Mouse (Mus musculus) c-Kit-positive CD71-positive TER-119-positive erythroid progenitor cells, embryonic 14.5 days (primary cell): ENCODE data around the gene Krt8.

Experiments
- DNase-seq: peaks from one replicate; pipeline ENCODE4 v3.0.0-alpha.2; 2013; ENCODE audit warnings: low spot score

The Krt8 gene

GRCm38 (mm10) chr15:102004189-102004588 lies at the start of gene Krt8:
Krt8 (minus strand) TSS chr15:102004482.
- DNase-seq, result no peak

DNA sequence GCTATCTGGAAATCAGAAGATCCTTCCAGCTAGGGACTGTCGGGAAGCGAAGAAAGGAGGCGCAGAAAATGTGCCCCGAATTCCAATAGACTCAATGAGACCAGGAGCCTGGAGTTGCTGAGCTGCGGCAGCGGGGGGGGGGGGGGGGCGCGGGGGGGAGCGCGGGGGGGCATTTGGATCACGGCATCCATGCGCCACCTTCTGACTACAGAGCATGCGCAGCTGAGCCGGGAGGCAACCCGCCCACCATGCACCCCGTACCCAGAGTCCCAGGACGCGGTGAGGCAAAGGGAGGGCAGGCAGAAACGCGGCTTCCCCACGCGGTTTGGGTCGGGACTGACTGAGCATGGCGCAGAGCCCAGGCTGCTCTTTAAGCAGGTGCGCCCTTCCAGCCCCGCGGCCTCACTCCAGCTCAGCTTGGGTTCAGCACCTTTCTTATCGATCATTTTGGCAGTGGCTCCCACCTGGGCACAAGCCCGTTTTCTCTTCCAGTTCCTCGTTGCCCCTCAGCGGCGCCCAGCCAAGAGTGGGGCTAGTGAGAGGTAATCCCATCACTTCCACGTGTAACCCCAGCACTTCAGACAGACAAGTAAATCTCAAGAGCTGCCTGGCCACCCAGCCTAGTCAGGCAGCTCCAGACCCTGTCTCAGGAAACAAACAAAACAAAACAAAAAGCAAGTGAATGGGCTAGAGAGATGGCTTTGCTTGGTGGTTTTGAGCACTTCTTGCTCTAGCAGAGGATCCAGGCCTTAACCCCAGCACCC lies 47.8 kb upstream of the Krt8 start:
- no peak for DNase-seq

GRCm38 (mm10) chr15:102049871-102050270 lies 45.6 kb upstream of the Krt8 start:
- DNase-seq, result no peak

GRCm38 (mm10) chr15:102048006-102048405 lies 43.7 kb upstream of the Krt8 start:
- no peak for DNase-seq

GRCm38 (mm10) chr15:102045691-102046090 lies 41.4 kb upstream of the Krt8 start:
- DNase-seq, result no peak

GRCm38 (mm10) chr15:102044745-102045144 lies 40.5 kb upstream of the Krt8 start:
- DNase-seq, result no peak

- no peak for DNase-seq
Observed at GRCm38 (mm10) chr15:102041951-102042350, 37.7 kb upstream of the Krt8 start.

GRCm38 (mm10) chr15:102040277-102040676 lies 36.0 kb upstream of the Krt8 start:
- no peak for DNase-seq

- DNase-seq, result no peak
Observed at GRCm38 (mm10) chr15:102034121-102035053, 30.1 kb upstream of the Krt8 start.

GRCm38 (mm10) chr15:102028040-102028439 lies 23.8 kb upstream of the Krt8 start, which contains the start of gene Krt18:
Krt18 (plus strand) TSS chr15:102028180.
- DNase-seq, result no peak

GRCm38 (mm10) chr15:102026430-102026829 lies 22.1 kb upstream of the Krt8 start:
- no peak for DNase-seq

- no peak for DNase-seq
Observed at GRCm38 (mm10) chr15:102025136-102025872, 21.0 kb upstream of the Krt8 start.

- DNase-seq, result no peak
Observed at GRCm38 (mm10) chr15:102023888-102024287, 19.6 kb upstream of the Krt8 start.

DNA sequence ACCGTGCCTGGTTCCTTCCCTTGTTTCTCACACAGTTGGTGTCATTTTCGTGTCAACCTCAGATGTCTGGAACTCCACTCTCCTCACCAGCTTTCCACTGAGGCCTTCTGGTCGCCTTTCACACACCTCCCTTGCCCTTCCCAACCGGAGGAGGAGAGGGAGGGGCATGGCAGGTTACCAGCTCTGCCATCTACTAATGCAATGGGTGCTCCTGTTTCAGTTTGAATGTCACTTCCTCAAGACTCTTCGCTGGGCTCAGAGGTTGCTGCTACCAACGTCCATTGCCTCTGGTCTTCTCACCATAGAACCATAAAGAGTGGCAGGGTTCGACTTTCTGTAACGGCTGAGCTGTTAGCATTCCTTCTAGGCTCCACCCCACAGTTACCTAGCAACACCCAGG lies 18.2 kb upstream of the Krt8 start:
- DNase-seq, result no peak

DNA sequence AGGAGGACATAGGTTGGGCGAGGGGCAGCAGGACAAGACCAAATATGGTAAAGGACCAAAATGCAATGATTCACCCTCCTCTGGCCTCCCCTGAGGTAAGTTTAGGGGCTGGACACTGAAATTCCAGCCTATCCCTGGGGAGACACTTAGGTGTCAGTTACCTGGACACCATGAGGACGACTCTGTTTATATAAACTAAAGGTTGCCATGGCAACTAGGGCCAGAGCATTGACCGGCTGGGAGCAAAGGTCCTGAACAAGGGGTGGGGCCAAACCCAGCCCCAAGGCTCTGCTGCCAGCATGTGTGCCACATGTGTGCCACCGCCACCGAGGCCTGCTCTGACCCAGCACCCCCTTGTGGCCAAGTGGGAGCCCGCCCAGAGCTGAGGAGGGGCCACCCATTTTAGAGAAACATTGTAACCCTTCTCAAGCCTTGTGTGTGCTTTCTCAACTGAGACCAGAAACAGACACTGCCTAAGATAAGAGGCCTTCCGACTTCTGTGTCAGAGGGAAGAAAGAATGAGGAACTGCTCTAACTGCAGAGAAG lies 13.7 kb upstream of the Krt8 start:
- DNase-seq, result no peak

- DNase-seq, result no peak
Observed at GRCm38 (mm10) chr15:102016787-102017186, 12.5 kb upstream of the Krt8 start.

DNA sequence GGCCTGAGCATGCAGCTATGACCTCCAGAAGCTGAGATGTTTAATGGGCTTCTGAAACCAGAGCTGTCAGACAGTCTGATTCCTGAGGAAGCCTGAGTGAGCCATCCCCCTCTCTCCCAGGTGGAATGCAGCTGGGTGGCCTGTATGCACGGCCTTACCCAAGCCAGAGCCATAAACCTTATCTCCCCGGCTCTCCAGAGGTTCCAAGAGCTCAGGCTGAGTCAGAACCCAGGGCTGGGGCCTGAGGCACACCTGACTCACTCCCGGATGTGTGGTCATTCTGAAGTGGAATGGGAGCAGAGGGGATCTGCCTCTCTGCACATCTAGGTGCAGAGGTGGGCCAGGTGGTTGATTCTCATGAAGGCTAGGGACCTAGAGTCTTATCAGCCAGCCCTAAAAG lies 11.8 kb upstream of the Krt8 start:
- DNase-seq, result no peak

DNA sequence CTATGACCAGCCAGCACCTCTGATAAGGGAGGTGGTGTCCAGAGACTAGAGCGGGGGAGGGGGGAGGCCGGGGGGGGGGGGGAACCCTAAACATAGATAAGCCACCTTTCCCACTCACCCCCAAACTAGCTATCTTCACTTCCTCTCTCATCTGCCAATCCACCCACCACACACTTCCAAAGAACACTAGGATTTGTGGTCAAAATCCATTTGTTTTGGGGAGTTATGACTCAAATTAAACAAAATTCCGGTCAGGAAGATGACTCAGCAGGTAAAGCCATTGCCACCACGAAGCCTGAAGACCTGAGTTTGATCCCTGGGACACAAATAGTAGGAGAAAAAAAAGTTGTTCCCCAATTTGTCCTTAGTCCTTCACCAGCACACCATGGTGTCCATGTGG lies 10.6 kb upstream of the Krt8 start:
- DNase-seq, result no peak

GRCm38 (mm10) chr15:102013651-102014050 lies 9.4 kb upstream of the Krt8 start:
- no peak for DNase-seq

DNA sequence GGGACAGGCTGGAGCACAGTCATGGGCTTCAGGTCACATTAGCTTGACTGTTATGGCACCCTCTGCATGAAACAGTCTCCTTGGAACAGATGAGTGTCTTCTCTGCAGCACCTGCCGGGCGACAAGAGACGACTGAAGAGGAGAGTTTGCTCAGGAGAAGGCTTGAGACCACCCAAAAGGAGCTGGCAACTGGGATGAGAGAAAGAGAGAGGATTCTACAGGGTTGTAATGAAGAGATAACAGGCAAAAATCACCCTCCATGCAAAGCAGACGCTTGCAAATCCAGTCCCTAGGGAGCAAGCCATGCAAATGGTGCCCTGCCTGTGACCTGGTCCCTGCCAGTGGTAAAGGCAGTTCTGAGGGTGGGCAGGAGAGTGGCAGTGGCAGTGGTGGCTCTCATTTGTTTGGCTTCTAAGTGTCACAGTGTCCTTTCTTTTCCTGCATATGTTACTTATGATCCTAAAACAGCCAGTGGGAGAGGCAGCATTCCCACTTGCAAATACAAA lies 8.0 kb upstream of the Krt8 start:
- no peak for DNase-seq

DNA sequence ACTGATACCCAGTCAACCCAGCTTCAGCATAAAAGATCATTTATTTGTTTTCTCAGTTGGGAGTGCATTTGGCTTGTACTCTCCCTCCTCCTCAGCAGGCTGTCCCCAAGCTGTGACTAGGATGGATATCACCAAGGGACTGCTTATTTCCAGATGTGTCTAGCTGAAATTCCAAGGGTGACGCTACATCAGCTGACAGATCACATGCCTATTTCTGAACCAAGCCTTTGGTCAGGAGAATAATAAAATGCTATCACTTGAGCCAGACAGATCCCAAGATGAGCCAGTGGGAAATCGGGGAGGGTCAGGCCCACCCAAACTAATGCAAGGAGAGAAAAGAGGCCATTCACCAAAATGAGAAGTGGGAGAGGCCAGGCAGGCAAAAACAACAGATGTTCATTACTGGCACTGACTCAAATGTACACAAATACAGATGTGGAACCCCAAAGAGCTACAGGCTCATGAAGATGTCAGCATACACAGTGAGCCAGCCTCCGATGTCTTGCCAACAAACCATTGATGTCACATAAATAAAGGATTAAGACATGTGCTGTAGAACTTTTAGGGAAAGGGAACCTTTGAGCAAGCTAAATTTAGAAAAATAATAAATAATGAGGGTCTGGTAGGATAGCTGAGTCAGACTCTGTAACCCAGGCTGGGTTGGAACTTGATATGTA lies 6.4 kb upstream of the Krt8 start:
- no peak for DNase-seq
